Mouse (Mus musculus) spleen, postnatal 14 days (tissue): ENCODE results near the gene Lmx1b.

Source experiments
- DNase-seq, 2 experiments: peaks; one replicate each; pipeline ENCODE4 v3.0.0; 2021 to 2022; ENCODE audit warnings: low spot score in 2 of 2

Lmx1b gene

GRCm38 (mm10) chr2:33630081-33631021, 10.0 kb downstream of the Lmx1b start:
- no peak for DNase-seq

- no peak for DNase-seq
Observed at GRCm38 (mm10) chr2:33629641-33630040, 10.7 kb downstream of the Lmx1b start.

- no peak for DNase-seq
Observed at GRCm38 (mm10) chr2:33628791-33629190, 11.5 kb downstream of the Lmx1b start.

- DNase-seq = no peak
Observed at GRCm38 (mm10) chr2:33627058-33627375, 13.3 kb downstream of the Lmx1b start.

GRCm38 (mm10) chr2:33626262-33627057, 13.9 kb downstream of the Lmx1b start:
- no peak for DNase-seq

GRCm38 (mm10) chr2:33617670-33618069, 22.6 kb downstream of the Lmx1b start:
- no peak for DNase-seq

GRCm38 (mm10) chr2:33616411-33616843, 23.9 kb downstream of the Lmx1b start:
- DNase-seq = no peak

GRCm38 (mm10) chr2:33615843-33616344, 24.4 kb downstream of the Lmx1b start:
- no peak for DNase-seq

GRCm38 (mm10) chr2:33605487-33606256, 34.6 kb downstream of the Lmx1b start:
- no peak for DNase-seq

GRCm38 (mm10) chr2:33604846-33605486, 35.3 kb downstream of the Lmx1b start:
- DNase-seq = no peak

- no peak for DNase-seq
Observed at GRCm38 (mm10) chr2:33600520-33600919, 39.8 kb downstream of the Lmx1b start.

GRCm38 (mm10) chr2:33597384-33597783, 42.9 kb downstream of the Lmx1b start:
- DNase-seq = no peak

GRCm38 (mm10) chr2:33595085-33595423, 45.3 kb downstream of the Lmx1b start:
- DNase-seq = no peak

GRCm38 (mm10) chr2:33594181-33595084, 45.9 kb downstream of the Lmx1b start:
- no peak for DNase-seq

GRCm38 (mm10) chr2:33592931-33593555, 47.3 kb downstream of the Lmx1b start:
- no peak for DNase-seq

- no peak for DNase-seq
Observed at GRCm38 (mm10) chr2:33589280-33589679, 51.0 kb downstream of the Lmx1b start.

GRCm38 (mm10) chr2:33584937-33585910, 55.1 kb downstream of the Lmx1b start:
- no peak for DNase-seq

GRCm38 (mm10) chr2:33583761-33584160, 56.5 kb downstream of the Lmx1b start:
- no peak for DNase-seq

- no peak for DNase-seq
Observed at GRCm38 (mm10) chr2:33583317-33583716, 57.0 kb downstream of the Lmx1b start.
